9 mouse cellular contexts compared by ENCODE assay signal in the genomic region with DNA sequence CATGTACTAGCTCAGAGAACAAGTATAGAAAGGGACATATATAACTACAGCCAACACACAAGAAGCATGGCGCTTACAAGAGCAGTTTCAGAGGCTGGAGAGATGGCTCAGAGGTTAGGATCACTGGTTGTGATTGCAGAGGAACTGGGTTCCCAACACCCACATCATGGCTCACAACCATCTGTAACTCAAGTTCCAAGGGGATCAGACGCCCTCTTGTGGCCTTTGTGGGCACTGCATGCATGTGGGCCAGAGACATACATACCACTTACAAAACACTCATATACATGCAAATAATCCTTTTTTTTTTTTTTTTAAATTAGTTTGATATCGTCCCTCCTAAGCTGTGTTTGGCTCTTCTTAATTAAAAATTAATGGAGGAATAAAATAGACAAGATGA. TPM values are rescaled to one million over a fixed set of nuclear protein-coding genes. Genes with fewer than 3 reads are reported as not detected.
DNase-seq lines count a peak whose midpoint lies in the region; ATAC-seq and TF ChIP-seq lines count a peak whose summit lies in the region.
"Had no signal": no experiment of that assay in that cellular context is flagged by ENCODE, and none has a peak within 500 bp of the region (broad histone marks: within the 10 kb centered on the region; RNA-seq: fewer than 3 reads in every experiment).

No protein-coding gene starts in this region.

- intact Hi-C loops in left cerebral cortex, postnatal 25 days (cut with DNase I) = no loop called here

- H3K4me2 ChIP-seq in liver, embryonic 14.5 days (ENCODE audit: low read depth) = no peak overlapping the region
- H3K4me2 ChIP-seq: heart, embryonic 13.5 days had no signal

- peaks cover 52% of the 10 kb centered on the region for H3K4me1 ChIP-seq in E14TG2a.4 (replicated peaks; ENCODE audit: low read depth, low read length)
- H3K4me1 ChIP-seq in liver, embryonic 14.5 days (replicated peaks; ENCODE audit: control insufficient read depth in 2 of 2, insufficient read depth in 2 of 2, low read length in 1 of 2) = no peaks in the 10 kb centered on the region
- H3K4me1 ChIP-seq: heart, embryonic 13.5 days had no signal

- H3K9ac ChIP-seq in liver, embryonic 14.5 days (replicated peaks) = no peak overlapping the region
- H3K9ac ChIP-seq: heart, embryonic 13.5 days had no signal

- H3K36me3 ChIP-seq in E14TG2a.4 (ENCODE audit: insufficient read depth, low read length) = no peaks in the 10 kb centered on the region
- H3K36me3 ChIP-seq in liver, embryonic 14.5 days (replicated peaks; ENCODE audit: control insufficient read depth, insufficient read depth, low read depth) = no peaks in the 10 kb centered on the region
- H3K36me3 ChIP-seq: heart, embryonic 13.5 days had no signal

- H3K9me3 ChIP-seq in E14TG2a.4 (ENCODE audit: low read length) = no peaks in the 10 kb centered on the region
- H3K9me3 ChIP-seq in liver, embryonic 14.5 days (ENCODE audit: control insufficient read depth, low read length) = no peaks in the 10 kb centered on the region
- H3K9me3 ChIP-seq: heart, embryonic 13.5 days had no signal

- TF ChIP-seq EP300 in liver, embryonic 14.5 days (IDR thresholded peaks at IDR 0.05; ENCODE audit: low read depth) = no peak

- H3K27ac ChIP-seq in liver, embryonic 14.5 days = no peak overlapping the region
- H3K27ac ChIP-seq: heart, embryonic 13.5 days had no signal

- TF ChIP-seq CTCF in E14TG2a.4 (conservative IDR thresholded peaks at IDR 0.05; ENCODE audit: low read length) = peak; percentile 94
- TF ChIP-seq CTCF in liver, embryonic 14.5 days (IDR thresholded peaks at IDR 0.05; ENCODE audit: low read depth) = peak; percentile 92

- peak; percentile 22 for DNase-seq in kidney, adult 9 months
- DNase-seq in kidney, postnatal 14 days = no peak
- DNase-seq in WW6 (ENCODE audit: low read depth, low spot score) = peak; percentile 40
- peak in 2 of 3 experiments; percentile 9 to 24 for DNase-seq in liver, embryonic 14.5 days (ENCODE audit: low read depth in 3 of 3, low spot score in 3 of 3)
- DNase-seq in ovary, postnatal 36 days (ENCODE audit: low spot score) = no peak
- DNase-seq in left cerebral cortex, postnatal 25 days (ENCODE audit: low spot score in 2 of 2) = no peak
- no peak for DNase-seq in gastrocnemius, postnatal 10 days

- H3K27me3 ChIP-seq in E14TG2a.4 (ENCODE audit: insufficient read depth, low read length) = peaks cover 4% of the 10 kb centered on the region; the same call in 1 of the 2 replicates
- no peaks in the 10 kb centered on the region for H3K27me3 ChIP-seq in liver, embryonic 14.5 days (ENCODE audit: control insufficient read depth, insufficient read depth, low read length)
- H3K27me3 ChIP-seq: heart, embryonic 13.5 days had no signal

- no peak for ATAC-seq in liver, embryonic 14.5 days (ENCODE audit: insufficient read depth)

- WGBS in liver, embryonic 14.5 days (ENCODE audit: insufficient replicate concordance) = 39% methylated on average over 3 of the region's 3 CpGs

- no peak overlapping the region for H3K4me3 ChIP-seq in E14TG2a.4 (replicated peaks; ENCODE audit: low read length)
- no peak overlapping the region for H3K4me3 ChIP-seq in liver, embryonic 14.5 days (ENCODE audit: insufficient read depth in 1 of 2, low read depth in 2 of 2, low read length in 2 of 2)
- H3K4me3 ChIP-seq: heart, embryonic 13.5 days had no signal

RNA-seq across cellular contexts. Expression of a gene that starts 35.3 kb away (rescaled TPM):
- polyA plus RNA-seq in liver, embryonic 14.5 days (2012; rRNA removed) = 1.0 and 1.1 TPM in 2 replicates
- 0.30 and 0.57 TPM in 2 replicates for polyA plus RNA-seq in liver, embryonic 14.5 days (2014; fragmentation: Nextera tagmentation; extraction: Ambion mirVana)
- total RNA-seq in left cerebral cortex, postnatal 25 days (2021) = not detected
- total RNA-seq in gastrocnemius, postnatal 10 days (2021) = not detected
- polyA plus RNA-seq: heart, embryonic 13.5 days had no signal

RNA-seq across cellular contexts. Expression of a gene that starts 42.8 kb away (rescaled TPM):
- 0.65 and 0.88 TPM in 2 replicates for polyA plus RNA-seq in liver, embryonic 14.5 days (2012; rRNA removed)
- polyA plus RNA-seq in liver, embryonic 14.5 days (2014; fragmentation: Nextera tagmentation; extraction: Ambion mirVana) = 1.2 and 1.3 TPM in 2 replicates
- total RNA-seq in left cerebral cortex, postnatal 25 days (2021) = 1 to 10 TPM; 4.7 to 5.3 TPM
- total RNA-seq in gastrocnemius, postnatal 10 days (2021) = under 1 TPM in 1 of 2 experiments, not detected in 1; 0.16 TPM

RNA-seq across cellular contexts. Expression of a gene that starts 50.5 kb away (rescaled TPM):
- 0.09 TPM in 1 of 2 replicates, not detected in the other for polyA plus RNA-seq in liver, embryonic 14.5 days (2012; rRNA removed)
- not detected in 2 replicates for polyA plus RNA-seq in liver, embryonic 14.5 days (2014; fragmentation: Nextera tagmentation; extraction: Ambion mirVana)
- total RNA-seq in left cerebral cortex, postnatal 25 days (2021) = not detected
- total RNA-seq in gastrocnemius, postnatal 10 days (2021) = not detected
- polyA plus RNA-seq: heart, embryonic 13.5 days had no signal

Comparison
In these comparisons a context has a peak if more than half of its experiments do, and no peak if none do; other contexts are left out.
1. DNase-seq: peak in kidney, adult 9 months (single experiment), WW6 (single experiment) and liver, embryonic 14.5 days (2 of 3); none in kidney, postnatal 14 days (single experiment), ovary, postnatal 36 days (single experiment), left cerebral cortex, postnatal 25 days (0 of 2) and gastrocnemius, postnatal 10 days (single experiment).
2. RNA of a gene that starts 42.8 kb away (total RNA-seq): 4.7 to 5.3 TPM in left cerebral cortex, postnatal 25 days; 0.16 TPM in gastrocnemius, postnatal 10 days; every median in the first group is over 4 times any median in the second.